15 mouse cellular contexts compared by ENCODE assay signal in genomic region chr7:131465117-131465601, GRCm38 (mm10). TPM values are rescaled to one million over a fixed set of nuclear protein-coding genes. Genes with fewer than 3 reads are reported as not detected.
DNase-seq lines count a peak whose midpoint lies in the region; ATAC-seq and TF ChIP-seq lines count a peak whose summit lies in the region.
"Had no signal": no experiment of that assay in that cellular context is flagged by ENCODE, and none has a peak within 500 bp of the region (broad histone marks: within the 10 kb centered on the region; RNA-seq: fewer than 3 reads in every experiment).

No protein-coding gene starts in this region.

- WGBS in heart, adult 2 months, result 77% methylated on average over 3 of the region's 3 CpGs

- TF ChIP-seq POLR2A in heart, adult 2 months (IDR thresholded peaks at IDR 0.05; ENCODE audit: insufficient read depth, low read depth, low read length), result no peak

- 0 out of 2 replicates have a peak, but pooled peaks cover 2% of the 10 kb centered on the region for H3K27me3 ChIP-seq in heart, adult 2 months (ENCODE audit: control insufficient read depth, insufficient read depth, low read length)

- no peak for TF ChIP-seq CTCF in heart, adult 2 months (IDR thresholded peaks at IDR 0.05)

- no peak overlapping the region for H3K9ac ChIP-seq in heart, adult 2 months (ENCODE audit: low read depth, low read length)
- H3K9ac ChIP-seq: liver, embryonic 14.5 days had no signal

- no peaks in the 10 kb centered on the region for H3K4me1 ChIP-seq in heart, adult 2 months (ENCODE audit: control insufficient read depth, insufficient read depth, low read length)

- no peak for TF ChIP-seq EP300 in heart, adult 2 months (IDR thresholded peaks at IDR 0.05; ENCODE audit: insufficient read depth, low read depth, low read length)

- H3K27ac ChIP-seq in heart, adult 2 months, result no peak overlapping the region
- H3K27ac ChIP-seq: gastrocnemius, adult 2 months; left cerebral cortex, adult 2 months; liver, embryonic 14.5 days had no signal

- DNase-seq in heart, adult 11 months, result peak; percentile 5
- no peak for DNase-seq in heart, adult 2 months
- peak; percentile 20 for DNase-seq in Muller cell, postnatal 12 days (ENCODE audit: inconsistent ontology term)
- peak; percentile 20 for DNase-seq in embryo, embryonic 9.5 days (ENCODE audit: extremely low spot score)
- peak; percentile 54 for DNase-seq in mesoderm, embryonic 11.5 days (ENCODE audit: low read depth, low spot score)
- no peak for DNase-seq in right cerebral cortex, postnatal 14 days
- no peak for DNase-seq in thymus, postnatal 36 days
- DNase-seq: cerebellum, adult 2 months; gastrocnemius, adult 2 months; lung, postnatal 10 days; thymus, postnatal 25 days had no signal

- H3K36me3 ChIP-seq in heart, adult 2 months (ENCODE audit: control insufficient read depth, insufficient read depth, low read length), result no peaks in the 10 kb centered on the region

- intact Hi-C loops in heart, adult 2 months (cut with DNase I), result no loop called here

- ATAC-seq in inflammation-experienced regulatory T-cells, adult 6 months, result no peak
- ATAC-seq: Patski had no signal

- no peak overlapping the region for H3K4me3 ChIP-seq in heart, adult 2 months
- H3K4me3 ChIP-seq: gastrocnemius, adult 2 months; left cerebral cortex, adult 2 months had no signal

- no peaks in the 10 kb centered on the region for H3K79me2 ChIP-seq in heart, adult 2 months (replicated peaks; ENCODE audit: control insufficient read depth, insufficient read depth, low read length)

RNA-seq across cellular contexts. Expression of gene Acadsb, which starts 54.8 kb away (rescaled TPM):
- 100 to 1,000 TPM; 233 to 264 TPM for total RNA-seq in heart, adult 2 months (2021)
- polyA plus RNA-seq in heart, adult 2 months (2012; rRNA removed), result 22.7 and 67.6 TPM in 2 replicates
- polyA plus RNA-seq in inflammation-experienced regulatory T-cells, adult 6 months (2017; shearing (Covaris generic)), result 10 to 100 TPM; 27.1 to 66.2 (median 49.5) TPM

RNA-seq across cellular contexts. Expression of gene Ikzf5, which starts 54.8 kb away (rescaled TPM):
- 10 to 100 TPM; 33.5 to 39.5 TPM for total RNA-seq in heart, adult 2 months (2021)
- 9.9 and 17.0 TPM in 2 replicates for polyA plus RNA-seq in heart, adult 2 months (2012; rRNA removed)
- 10 to 100 TPM; 29.4 to 39.5 (median 34.0) TPM for polyA plus RNA-seq in inflammation-experienced regulatory T-cells, adult 6 months (2017; shearing (Covaris generic))

Comparison
In these comparisons a context has a peak if more than half of its experiments do, and no peak if none do; other contexts are left out.
1. DNase-seq: peak in heart, adult 11 months (single experiment), Muller cell, postnatal 12 days (single experiment), embryo, embryonic 9.5 days (single experiment) and mesoderm, embryonic 11.5 days (single experiment); none in heart, adult 2 months (0 of 2), right cerebral cortex, postnatal 14 days (single experiment) and thymus, postnatal 36 days (0 of 2).